Mouse (Mus musculus): ENCODE results near the gene Banp.

Banp gene

GRCm38 (mm10) chr8:122058951-122059350 lies 109.4 kb downstream of the Banp start:
- no peak for DNase-seq (ENCODE audit: low read depth, low spot score)

DNA sequence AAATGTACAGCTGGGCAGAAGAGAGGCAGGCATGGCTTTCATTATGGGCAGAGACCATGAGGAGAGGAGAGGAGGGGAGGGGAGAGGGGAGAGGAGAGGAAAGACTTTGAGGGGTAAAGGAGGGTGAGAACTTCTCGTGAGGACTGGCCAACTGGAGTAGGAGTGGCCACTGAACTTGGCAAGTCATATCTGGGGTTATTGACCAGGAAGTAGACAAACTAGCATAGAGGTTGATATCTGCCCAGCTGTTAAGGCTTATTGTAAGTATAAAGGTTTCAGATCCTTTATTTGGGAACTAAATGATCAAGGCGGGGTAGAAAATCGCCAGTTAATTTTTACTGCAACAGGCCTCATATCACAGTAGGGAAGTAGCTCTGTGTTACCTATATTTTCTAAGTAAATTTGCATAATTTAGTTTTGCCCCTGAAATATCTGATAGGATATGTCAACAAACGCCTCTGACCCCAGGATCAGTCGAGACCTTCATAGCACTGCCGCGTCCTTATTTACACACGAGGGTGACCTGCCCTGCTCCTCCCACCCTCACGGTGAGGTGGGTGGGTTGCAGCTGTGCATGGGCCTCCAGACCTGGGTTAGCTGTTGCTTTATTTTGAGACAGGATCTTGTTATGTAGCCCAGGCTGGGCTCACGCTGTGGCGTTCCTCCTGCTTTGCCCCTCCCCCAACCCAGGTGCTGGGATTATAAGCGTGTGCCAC lies 113.1 kb downstream of the Banp start:
- DNase-seq (ENCODE audit: low read depth, low spot score): no peak

DNA sequence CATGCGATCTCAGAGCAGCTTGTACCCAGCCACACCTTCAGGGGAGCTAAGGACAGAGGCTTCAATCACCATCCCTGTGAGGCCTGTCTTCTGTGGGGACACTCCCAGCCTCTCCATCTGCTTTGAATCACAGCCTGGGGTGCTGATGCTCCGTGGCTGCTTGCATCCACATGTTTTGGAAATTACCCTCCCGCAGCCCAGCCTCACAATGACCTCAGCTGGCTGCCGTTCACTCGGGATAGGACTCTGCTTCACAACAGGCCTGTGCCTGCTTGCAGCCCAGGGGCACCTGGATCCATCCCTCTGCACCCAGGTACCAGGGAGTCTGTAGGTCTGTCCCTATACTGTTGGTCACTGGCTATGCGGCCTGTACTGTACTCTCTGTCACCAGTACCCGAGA lies 114.8 kb downstream of the Banp start:
- no peak for DNase-seq (ENCODE audit: low read depth, low spot score)

DNA sequence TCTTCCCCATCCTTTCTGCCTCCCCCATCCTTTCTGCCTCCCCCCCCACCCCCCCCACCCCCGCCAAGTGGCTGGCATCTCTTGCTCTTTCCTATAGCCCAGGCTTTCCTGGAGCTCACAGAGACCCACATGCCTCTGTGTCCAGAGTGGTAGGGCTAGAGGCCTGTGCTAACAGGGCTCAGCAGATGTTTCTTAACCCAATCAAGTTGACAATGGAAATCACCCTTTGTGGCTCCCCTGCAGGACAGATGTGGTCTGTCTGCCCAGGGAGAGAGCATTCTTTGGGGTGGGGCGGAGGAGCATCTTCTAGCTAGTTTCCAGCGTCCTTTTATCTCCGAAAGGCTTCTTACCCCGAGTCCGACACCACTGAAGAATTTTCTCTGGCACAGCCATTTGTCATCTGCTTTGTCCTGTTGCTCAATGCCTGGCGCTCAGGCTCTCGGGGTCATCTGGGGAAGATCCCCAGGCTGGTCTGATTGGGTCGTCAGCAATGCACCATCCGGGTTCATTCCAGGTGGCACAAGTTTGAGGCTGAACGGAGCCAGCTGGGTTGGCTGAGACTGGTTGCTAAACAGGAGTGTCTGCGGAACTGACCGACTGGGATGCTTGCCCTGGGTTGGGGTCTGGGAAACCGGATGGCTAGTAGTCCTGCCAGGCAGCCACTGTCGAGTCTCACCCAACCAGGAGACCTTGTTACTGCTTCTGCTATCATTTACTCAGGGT lies 118.4 kb downstream of the Banp start:
- no peak for DNase-seq (ENCODE audit: low read depth, low spot score)

DNA sequence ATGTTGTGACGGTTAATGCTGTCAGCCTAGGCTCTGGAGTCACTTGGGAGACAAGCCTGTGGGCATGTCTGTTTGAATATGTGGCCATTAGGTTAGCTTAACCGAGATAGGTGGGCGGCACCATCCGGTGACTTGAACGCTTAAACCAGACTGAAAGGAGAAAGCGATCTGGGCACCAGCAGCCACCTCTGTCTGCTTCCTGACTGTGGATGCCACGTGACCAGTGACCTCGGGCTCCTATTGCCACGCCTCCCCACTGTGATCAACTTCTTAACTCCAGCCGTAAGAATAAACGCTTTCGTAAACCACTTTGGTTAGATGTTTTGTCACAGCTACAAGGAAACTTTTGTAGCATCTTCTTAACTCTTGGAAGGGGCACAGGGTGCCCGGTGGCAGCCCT lies 119.1 kb downstream of the Banp start:
- no peak for DNase-seq (ENCODE audit: low read depth, low spot score)

- no peak for DNase-seq (ENCODE audit: low read depth, low spot score)
Observed at GRCm38 (mm10) chr8:122069281-122069680, 119.7 kb downstream of the Banp start.

DNA sequence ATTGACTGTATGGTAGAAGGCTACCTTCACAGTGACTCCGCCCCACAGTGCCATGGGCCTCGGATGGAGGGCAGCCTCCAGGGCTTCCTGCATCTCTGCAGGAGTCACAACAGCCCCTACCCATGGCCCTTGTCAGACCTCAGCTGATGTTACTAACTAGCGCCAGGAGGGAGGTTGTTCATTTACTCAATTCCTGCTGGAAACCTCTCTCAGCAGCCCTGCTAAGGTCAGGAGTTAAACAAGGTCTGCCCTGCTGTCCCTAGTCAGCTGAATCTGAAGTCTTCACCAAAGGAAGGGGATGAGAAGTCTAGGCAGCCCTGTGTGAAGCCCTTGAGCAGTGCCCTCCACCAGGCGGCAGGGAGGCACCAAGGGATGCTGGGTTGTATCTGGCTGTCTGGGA lies 121.6 kb downstream of the Banp start:
- DNase-seq (ENCODE audit: low read depth, low spot score): no peak

DNA sequence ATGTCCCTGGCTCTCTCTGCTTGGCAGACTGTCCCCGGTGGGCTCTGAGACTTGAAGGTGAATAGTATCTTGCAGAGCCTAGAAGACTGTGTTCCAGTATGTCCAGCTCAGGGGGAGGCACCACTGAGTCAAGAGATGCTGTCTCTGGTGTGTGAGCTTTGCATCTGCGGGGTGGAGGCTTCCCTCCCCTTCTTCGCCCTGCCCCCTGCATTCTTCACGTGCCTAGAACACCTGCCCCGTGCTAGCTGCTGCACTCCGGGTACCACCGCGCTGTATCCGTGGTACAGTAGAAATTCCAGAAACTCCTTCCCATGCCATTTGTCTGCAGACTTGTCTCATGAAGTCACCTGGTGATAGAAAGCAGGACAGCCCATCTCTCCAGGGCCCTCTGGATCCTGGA lies 124.4 kb downstream of the Banp start:
- no peak for DNase-seq (ENCODE audit: low read depth, low spot score)

GRCm38 (mm10) chr8:122074442-122074841 lies 124.9 kb downstream of the Banp start:
- no peak for DNase-seq (ENCODE audit: low read depth, low spot score)

GRCm38 (mm10) chr8:122074977-122075376 lies 125.4 kb downstream of the Banp start:
- DNase-seq (ENCODE audit: low read depth, low spot score): peak; percentile 30

DNA sequence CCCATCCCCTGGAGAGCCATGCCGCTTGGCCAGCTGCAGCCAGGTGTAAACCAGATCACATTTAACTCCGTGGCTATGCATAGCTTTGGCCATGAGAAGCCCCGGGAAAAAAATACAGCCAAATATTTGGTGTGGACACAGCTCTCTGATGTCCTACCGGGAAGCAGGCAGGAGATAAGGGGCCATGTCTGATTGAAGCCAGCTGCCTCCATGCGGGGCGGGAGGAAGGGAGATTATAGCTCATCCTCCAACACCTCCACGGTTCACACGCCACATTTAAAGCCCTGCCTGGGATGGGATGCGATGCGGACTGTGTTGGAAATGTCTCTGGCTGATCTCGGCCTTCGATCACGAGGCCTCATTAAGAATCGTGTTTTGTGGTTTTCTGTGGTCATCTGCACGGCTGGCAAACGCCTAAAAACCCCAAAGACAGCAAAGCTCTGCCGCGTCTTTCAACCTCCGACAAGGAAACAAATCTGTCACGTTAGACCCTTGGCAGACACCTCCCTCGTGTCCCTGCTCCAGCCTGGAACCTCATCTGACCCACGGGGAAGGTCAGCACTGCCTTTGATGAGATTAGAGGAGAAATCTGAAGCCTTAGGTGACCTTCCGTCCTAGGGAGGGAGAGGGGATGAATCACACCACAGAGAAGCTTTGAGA lies 126.8 kb downstream of the Banp start:
- DNase-seq (ENCODE audit: low read depth, low spot score): no peak

DNA sequence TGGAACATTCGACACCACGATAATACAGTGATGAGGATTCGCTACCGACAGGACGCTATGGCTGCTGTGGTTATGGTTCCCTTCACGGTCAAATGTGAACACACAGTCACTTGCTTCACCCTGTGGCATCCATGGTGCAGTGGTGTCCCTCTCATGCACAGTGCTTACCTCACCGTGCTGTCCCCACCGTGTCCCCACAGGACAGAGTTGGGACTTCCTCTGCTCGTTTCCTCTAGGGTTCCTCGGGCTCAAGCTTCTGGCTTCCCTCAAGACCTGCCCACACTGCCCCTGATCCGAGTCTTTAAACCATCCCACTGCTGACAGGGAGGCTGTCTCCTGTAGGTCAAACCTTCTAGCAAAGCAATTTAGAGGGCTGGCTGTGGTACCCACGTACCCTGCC lies 128.8 kb downstream of the Banp start:
- DNase-seq (ENCODE audit: low read depth, low spot score): no peak

All from R1 (cell line).